Comparison of ENCODE assay signal across 8 mouse cellular contexts in genomic region chr12:76417433-76417854, GRCm38 (mm10). TPM values are rescaled to one million over a fixed set of nuclear protein-coding genes. Genes with fewer than 3 reads are reported as not detected.
DNase-seq lines count a peak whose midpoint lies in the region; ATAC-seq lines count a peak whose summit lies in the region.

Gene Ppp1r36, plus strand, starts transcription at chr12:76417538.

- peak; percentile 80; the same call in 1 of the 2 replicates for ATAC-seq in limb, embryonic 12.5 days (ENCODE audit: insufficient number of reproducible peaks, insufficient read depth, low FRiP score, low TSS enrichment, low read depth)
- peak; percentile 38; the same call in 1 of the 2 replicates for ATAC-seq in midbrain, embryonic 12.5 days (ENCODE audit: low FRiP score, low read depth)

- under 1% methylated on average over 37 of the region's 37 CpGs for WGBS in embryonic facial prominence, embryonic 10.5 days
- WGBS in limb, embryonic 12.5 days = 1% methylated on average over 37 of the region's 37 CpGs
- WGBS in midbrain, embryonic 12.5 days = under 1% methylated on average over 37 of the region's 37 CpGs

- intact Hi-C loops in heart, postnatal 36 days (cut with DNase I) = no loop called here

- no peaks in the 10 kb centered on the region for H3K36me3 ChIP-seq in embryonic facial prominence, embryonic 10.5 days (replicated peaks)
- H3K36me3 ChIP-seq in limb, embryonic 12.5 days = no peaks in the 10 kb centered on the region
- H3K36me3 ChIP-seq in midbrain, embryonic 12.5 days = no peaks in the 10 kb centered on the region

- H3K4me3 ChIP-seq in embryonic facial prominence, embryonic 10.5 days = peak within 1 kb of the TSS; percentile 56
- peak within 1 kb of the TSS; percentile 49 for H3K4me3 ChIP-seq in limb, embryonic 12.5 days (replicated peaks)
- peak within 1 kb of the TSS; percentile 45 for H3K4me3 ChIP-seq in midbrain, embryonic 12.5 days

- H3K9ac ChIP-seq in limb, embryonic 12.5 days (replicated peaks) = peak within 1 kb of the TSS; percentile 50
- H3K9ac ChIP-seq in midbrain, embryonic 12.5 days (replicated peaks) = 0 out of 2 replicates have a peak within 1 kb of the TSS, but pooled peaks have one; percentile 34

- H3K4me2 ChIP-seq in limb, embryonic 12.5 days = peak within 1 kb of the TSS; percentile 84
- H3K4me2 ChIP-seq in midbrain, embryonic 12.5 days (replicated peaks) = peak within 1 kb of the TSS; percentile 78

- peak; percentile 21 for DNase-seq in R1 (ENCODE audit: low read depth, low spot score)
- DNase-seq in embryonic facial prominence, embryonic 10.5 days (ENCODE audit: low spot score) = peak; percentile 74
- DNase-seq in heart, postnatal 36 days = peak; percentile 19 to 31
- DNase-seq in yolk sac, embryonic 10.5 days (ENCODE audit: low spot score) = peak; percentile 38
- no peak for DNase-seq in cerebellum, adult 11-12 months
- DNase-seq in right cerebral cortex, postnatal 36 days (ENCODE audit: low spot score in 2 of 2) = no peak

- peak within 1 kb of the TSS; percentile 69 for H3K27ac ChIP-seq in embryonic facial prominence, embryonic 10.5 days (replicated peaks)
- H3K27ac ChIP-seq in limb, embryonic 12.5 days = peak within 1 kb of the TSS; percentile 59
- no peak within 1 kb of the TSS for H3K27ac ChIP-seq in midbrain, embryonic 12.5 days (replicated peaks)

- peaks cover 10% of the 10 kb centered on the region for H3K4me1 ChIP-seq in embryonic facial prominence, embryonic 10.5 days
- no peaks in the 10 kb centered on the region for H3K4me1 ChIP-seq in limb, embryonic 12.5 days (replicated peaks)
- peaks cover 7% of the 10 kb centered on the region for H3K4me1 ChIP-seq in midbrain, embryonic 12.5 days

- peaks cover 6% of the 10 kb centered on the region for H3K9me3 ChIP-seq in embryonic facial prominence, embryonic 10.5 days
- H3K9me3 ChIP-seq in limb, embryonic 12.5 days = 0 out of 2 replicates have a peak, but pooled peaks cover 6% of the 10 kb centered on the region
- H3K9me3 ChIP-seq in midbrain, embryonic 12.5 days = no peaks in the 10 kb centered on the region

- H3K27me3 ChIP-seq in embryonic facial prominence, embryonic 10.5 days (replicated peaks; ENCODE audit: low read depth, poor library complexity, severe bottlenecking) = peaks cover 28% of the 10 kb centered on the region
- no peaks in the 10 kb centered on the region for H3K27me3 ChIP-seq in limb, embryonic 12.5 days
- peaks cover 22% of the 10 kb centered on the region for H3K27me3 ChIP-seq in midbrain, embryonic 12.5 days

RNA-seq across cellular contexts. Expression of gene Ppp1r36, which starts in this region (rescaled TPM):
- 1.6 and 1.8 TPM in 2 replicates for polyA plus RNA-seq in embryonic facial prominence, embryonic 10.5 days (2016; fragmentation: Nextera tagmentation; extraction: Ambion mirVana)
- total RNA-seq in heart, postnatal 36 days (2021) = not detected
- 3.2 and 4.3 TPM in 2 replicates for polyA plus RNA-seq in limb, embryonic 12.5 days (2016; fragmentation: Nextera tagmentation; extraction: Ambion mirVana)
- polyA plus RNA-seq in midbrain, embryonic 12.5 days (2016; fragmentation: Nextera tagmentation; extraction: Ambion mirVana) = 0.25 and 0.42 TPM in 2 replicates

Comparison
In these comparisons a context has a peak if more than half of its experiments do, and no peak if none do; other contexts are left out.
1. Peak in DNase-seq in heart, postnatal 36 days; RNA of the gene not detected or under 1 TPM.
2. Peak in ATAC-seq, H3K4me3 ChIP-seq, H3K9ac ChIP-seq and H3K4me2 ChIP-seq in midbrain, embryonic 12.5 days; RNA of the gene not detected or under 1 TPM.
3. DNase-seq: peak in R1 (single experiment), embryonic facial prominence, embryonic 10.5 days (single experiment) and yolk sac, embryonic 10.5 days (single experiment); none in cerebellum, adult 11-12 months (single experiment) and right cerebral cortex, postnatal 36 days (0 of 2).
4. Peak in every context shown above with its lines, with median percentiles within 50 percentile points of each other: H3K4me3 ChIP-seq.